Mouse (Mus musculus): Measurements from ENCODE around the gene Cdyl.

Cdyl gene

GRCm38 (mm10) chr13:35852851-35853575, 193.4 kb downstream of the Cdyl start:
- DNase-seq = no peak

- DNase-seq = no peak
Observed at GRCm38 (mm10) chr13:35857486-35857885, 197.9 kb downstream of the Cdyl start.

- DNase-seq = peak; percentile 95
Observed at GRCm38 (mm10) chr13:35860916-35861315, 201.3 kb downstream of the Cdyl start.

- DNase-seq = no peak
Observed at GRCm38 (mm10) chr13:35870659-35871058, 211.0 kb downstream of the Cdyl start.

- no peak for DNase-seq
Observed at GRCm38 (mm10) chr13:35871107-35871506, 211.5 kb downstream of the Cdyl start.

- no peak for DNase-seq
Observed at GRCm38 (mm10) chr13:35875396-35875795, 215.8 kb downstream of the Cdyl start.

GRCm38 (mm10) chr13:35878282-35878681, 218.6 kb downstream of the Cdyl start:
- DNase-seq = peak; percentile 93

- DNase-seq = no peak
Observed at GRCm38 (mm10) chr13:35879068-35879467, 219.4 kb downstream of the Cdyl start.

- no peak for DNase-seq
Observed at GRCm38 (mm10) chr13:35879519-35879918, 219.9 kb downstream of the Cdyl start.

GRCm38 (mm10) chr13:35880555-35881046, 221.0 kb downstream of the Cdyl start:
- DNase-seq = no peak

- peak; percentile 95 for DNase-seq
Observed at GRCm38 (mm10) chr13:35886121-35886725, 226.6 kb downstream of the Cdyl start.

GRCm38 (mm10) chr13:35892866-35893265, 233.2 kb downstream of the Cdyl start:
- no peak for DNase-seq

GRCm38 (mm10) chr13:35905378-35905777, 245.7 kb downstream of the Cdyl start:
- DNase-seq = no peak

GRCm38 (mm10) chr13:35905879-35906481, 246.3 kb downstream of the Cdyl start, which contains the start of gene Rpp40:
Gene Rpp40 (minus strand): TSS chr13:35906359.
- DNase-seq = peak; percentile 99

- DNase-seq = no peak
Observed at GRCm38 (mm10) chr13:35911476-35911875, 251.8 kb downstream of the Cdyl start.

All from heart, adult 11 months (tissue).